Mouse (Mus musculus) limb, embryonic 10.5 days (tissue): ENCODE measurements around the gene Gm20683. TPM values are rescaled to one million over a fixed set of nuclear protein-coding genes. Genes with fewer than 3 reads are reported as not detected.
A peak's percentile ranks its signal among the peaks of the same experiment; 100 is the strongest.

Experiments used
- DNase-seq: peaks from one replicate; pipeline ENCODE4 v3.0.0-alpha.2; 2017; ENCODE audit warnings: low spot score
- H3K27ac ChIP-seq: fragments of 300-500 bp; sonication (generic); 2 replicates; pipeline ENCODE4 v1.5.1; 2016; ENCODE audit warnings: mild to moderate bottlenecking
- H3K27me3 ChIP-seq: fragments of 300-500 bp; sonication (generic); 2 replicates; pipeline ENCODE4 v1.6.1; 2016; ENCODE audit warnings: low read depth, mild to moderate bottlenecking; ENCODE audit not compliant: poor library complexity, severe bottlenecking
- H3K36me3 ChIP-seq: fragments of 300-500 bp; sonication (generic); 2 replicates; pipeline ENCODE4 v1.6.1; 2016; ENCODE audit warnings: mild to moderate bottlenecking, moderate library complexity
- H3K4me1 ChIP-seq: fragments of 300-500 bp; sonication (generic); 2 replicates; pipeline ENCODE4 v1.6.1; 2016
- H3K4me3 ChIP-seq: fragments of 300-500 bp; sonication (generic); 2 replicates; pipeline ENCODE4 v1.5.1; 2016; ENCODE audit warnings: mild to moderate bottlenecking, moderate library complexity
- H3K9me3 ChIP-seq: fragments of 300-500 bp; sonication (generic); replicated peaks from 2 replicates; pipeline ENCODE4 v1.6.1; 2016; ENCODE audit warnings: mild to moderate bottlenecking
- WGBS: fragments of 180-500 bp; shearing (Covaris S2); methylation state at CpG from one replicate; pipeline ENCODE4 v1.1.7; 2016; 5-methylcytosine and 5-hydroxymethylcytosine counted together
- polyA plus RNA-seq: library from polyadenylated mRNA; unstranded; fragments of >200 nt; fragmentation: Nextera tagmentation; extraction: Ambion mirVana; gene quantifications from 2 replicates; pipeline ENCODE4 v1.2.1, GENCODE M21; 2016

Gm20683 gene
- polyA plus RNA-seq, 1 experiment from 2014 or later = 1.9 TPM

DNA sequence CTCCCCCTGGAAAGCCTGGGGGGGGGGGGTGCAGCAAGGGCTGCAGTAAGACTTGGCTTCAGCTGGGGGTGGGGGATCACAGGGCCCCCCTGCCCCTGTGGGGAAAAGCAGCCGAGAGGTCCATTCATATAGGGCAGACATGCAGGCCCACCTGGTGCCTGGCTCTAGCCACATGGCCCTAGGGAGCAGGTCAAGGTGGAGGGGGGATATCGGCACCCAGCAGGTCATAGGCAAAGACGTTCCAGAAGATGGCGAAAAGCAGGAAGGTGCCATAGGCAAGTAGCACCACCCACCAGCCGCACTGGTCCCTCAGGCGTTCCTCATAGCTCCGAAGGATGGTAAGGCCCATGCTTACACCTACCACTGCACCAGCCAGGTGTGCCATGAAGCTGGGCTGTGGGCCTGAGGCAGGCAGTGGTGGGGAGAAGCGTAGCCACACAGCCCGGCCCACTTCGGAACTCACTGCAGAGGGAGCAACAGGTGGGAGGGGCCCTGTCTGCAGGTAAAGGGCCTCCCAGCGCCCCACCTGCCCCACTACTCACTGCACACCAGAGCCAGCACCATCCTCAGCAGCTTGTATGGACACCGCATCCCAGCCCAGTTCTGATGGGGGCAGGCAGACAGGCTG lies 6.9 kb downstream of the Gm20683 start:
- peaks cover 87% of the 10 kb centered on the region for H3K4me1 ChIP-seq

GRCm38 (mm10) chr17:25833961-25834594 lies 7.5 kb downstream of the Gm20683 start:
- Histone ChIP-seq H3K36me3 (peaks cover 69% of the 10 kb centered on the region), H3K4me1 (peaks cover 88% of the 10 kb centered on the region), H3K27me3 (no peaks in the 10 kb centered on the region), H3K27ac (peak overlapping the region; percentile 95), H3K4me3 (peak overlapping the region; percentile 77), H3K9me3 (no peaks in the 10 kb centered on the region)
- WGBS = 55% methylated on average over 6 of the region's 6 CpGs
- DNase-seq = no peak

More for the DNA sequence above, 6.9 kb downstream of the Gm20683 start:
- Histone ChIP-seq H3K27ac (peak overlapping the region; percentile 95; the same call in 1 of the 2 replicates), H3K9me3 (no peaks in the 10 kb centered on the region), H3K4me3 (peak overlapping the region; percentile 77), H3K27me3 (no peaks in the 10 kb centered on the region), H3K36me3 (peaks cover 71% of the 10 kb centered on the region)
- 91% methylated on average over 12 of the region's 12 CpGs for WGBS
- no peak for DNase-seq

DNA sequence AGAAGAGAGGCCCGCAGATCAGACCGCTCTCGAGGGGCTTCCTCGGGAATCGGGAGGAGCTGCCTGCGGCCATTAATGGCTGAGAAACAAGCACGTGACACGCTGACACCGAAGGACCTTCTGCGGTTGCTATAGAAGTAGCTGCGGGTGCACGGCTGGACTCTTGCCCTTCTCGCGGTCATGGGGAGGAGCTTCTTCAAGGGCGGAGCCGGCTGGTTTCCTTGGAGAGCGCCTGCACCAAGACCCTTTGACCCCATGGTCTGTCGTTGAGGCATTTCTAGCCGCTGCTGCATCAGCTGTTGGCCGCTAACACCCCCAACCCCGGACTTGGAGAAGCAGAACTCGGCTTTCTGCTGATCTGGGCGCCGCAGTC lies 8.3 kb downstream of the Gm20683 start, which contains the start of gene Stub1:
TSS of gene Stub1 (minus strand) at position 114 of the 373 bp plus-strand sequence.
- Histone ChIP-seq H3K36me3 (peaks cover 61% of the 10 kb centered on the region), H3K9me3 (no peaks in the 10 kb centered on the region), H3K27me3 (no peaks in the 10 kb centered on the region), H3K4me3 (peak within 1 kb of the TSS; percentile 77), H3K4me1 (peaks cover 90% of the 10 kb centered on the region), H3K27ac (peak within 1 kb of the TSS; percentile 95)
- no peak for DNase-seq
- WGBS = under 1% methylated on average over 24 of the region's 24 CpGs

DNA sequence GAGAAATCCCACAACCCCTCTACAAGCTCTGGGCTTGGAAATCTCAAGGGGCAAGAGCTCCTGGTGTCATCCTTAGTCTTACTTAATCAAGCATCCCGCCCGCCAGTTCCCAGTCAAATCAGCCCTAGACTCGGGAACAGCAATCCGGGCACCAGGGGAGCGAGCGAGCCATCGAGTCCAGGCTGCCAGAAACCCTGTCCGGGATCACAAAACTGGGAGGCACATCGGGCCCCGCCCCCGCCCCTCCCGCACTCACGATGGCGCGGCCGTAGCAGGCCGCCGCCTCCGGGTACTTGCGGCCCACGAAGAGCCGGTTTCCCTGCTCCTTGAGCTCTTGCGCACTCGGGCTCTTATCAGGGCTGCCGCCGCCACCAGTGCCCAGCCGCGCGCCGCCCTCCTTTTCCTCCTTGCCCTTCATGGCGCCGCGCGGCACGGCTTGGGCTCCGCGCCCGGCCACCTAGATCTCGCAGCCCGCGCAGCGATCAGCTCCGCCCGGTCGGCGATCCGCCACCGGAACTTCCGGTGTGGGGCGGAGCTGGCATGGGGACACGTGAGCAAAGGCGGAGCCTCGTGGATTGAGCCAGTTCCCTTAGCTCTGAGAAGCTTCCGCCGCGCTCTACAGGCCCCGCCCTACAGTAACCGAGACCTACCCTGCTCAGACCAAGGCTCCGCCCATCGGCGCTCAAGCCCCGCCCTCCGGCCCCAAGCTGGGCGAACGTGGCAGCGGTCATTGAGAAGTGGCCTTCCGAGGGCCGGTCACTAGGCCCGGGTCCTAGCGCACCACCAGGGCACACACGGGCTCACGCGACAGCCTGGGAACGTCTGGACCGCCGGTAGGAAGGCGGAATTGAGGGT lies 8.9 kb downstream of the Gm20683 start:
- H3K27ac ChIP-seq = peak overlapping the region; percentile 95
- no peaks in the 10 kb centered on the region for H3K9me3 ChIP-seq
- H3K36me3 ChIP-seq = peaks cover 61% of the 10 kb centered on the region
- peaks cover 91% of the 10 kb centered on the region for H3K4me1 ChIP-seq
- H3K4me3 ChIP-seq = peak overlapping the region; percentile 77
- DNase-seq = peak; percentile 97
- under 1% methylated on average over 77 of the region's 77 CpGs for WGBS
- H3K27me3 ChIP-seq = no peaks in the 10 kb centered on the region

- Histone ChIP-seq H3K4me3 (peak overlapping the region; percentile 77), H3K27ac (peak overlapping the region; percentile 95), H3K9me3 (no peaks in the 10 kb centered on the region), H3K27me3 (no peaks in the 10 kb centered on the region), H3K4me1 (peaks cover 89% of the 10 kb centered on the region), H3K36me3 (peaks cover 68% of the 10 kb centered on the region)
- WGBS = 66% methylated on average over 21 of the region's 21 CpGs
- no peak for DNase-seq
Observed at GRCm38 (mm10) chr17:25831451-25832281, 9.9 kb downstream of the Gm20683 start.

GRCm38 (mm10) chr17:25830806-25831431 lies 10.6 kb downstream of the Gm20683 start:
- Histone ChIP-seq H3K4me3 (peak overlapping the region; percentile 77), H3K27ac (no peak overlapping the region), H3K36me3 (peaks cover 69% of the 10 kb centered on the region), H3K27me3 (no peaks in the 10 kb centered on the region), H3K4me1 (peaks cover 88% of the 10 kb centered on the region), H3K9me3 (no peaks in the 10 kb centered on the region)
- DNase-seq = no peak
- 87% methylated on average over 14 of the region's 14 CpGs for WGBS

DNA sequence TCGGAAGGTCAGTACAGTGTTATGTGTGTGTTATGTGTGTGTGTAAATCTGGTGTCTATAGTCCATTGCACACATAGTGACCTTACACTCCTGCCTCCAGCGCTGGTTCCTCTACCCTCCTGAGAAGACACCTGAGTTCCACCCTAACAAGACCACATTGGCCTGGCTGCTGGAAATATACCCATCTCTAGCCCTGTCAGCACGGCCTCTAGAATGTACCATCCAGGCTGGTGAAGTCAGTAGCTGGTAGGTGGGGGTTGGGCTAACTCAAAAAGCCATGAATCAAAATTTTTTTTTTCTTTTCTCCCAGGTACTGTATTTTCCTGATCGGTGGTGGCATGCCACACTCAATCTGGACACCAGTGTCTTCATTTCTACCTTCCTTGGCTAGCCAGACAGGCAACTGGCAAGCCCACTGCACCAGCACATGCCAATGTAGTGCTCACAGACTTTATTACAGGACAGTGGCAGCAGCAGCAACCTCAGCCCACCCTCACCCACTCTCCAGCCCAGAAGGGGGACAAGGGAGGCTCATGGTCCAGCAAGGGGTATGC lies 11.3 kb downstream of the Gm20683 start:
- H3K27me3 ChIP-seq = no peaks in the 10 kb centered on the region
- peaks cover 88% of the 10 kb centered on the region for H3K4me1 ChIP-seq
- no peaks in the 10 kb centered on the region for H3K9me3 ChIP-seq
- WGBS = 90% methylated on average over 4 of the region's 4 CpGs
- DNase-seq = no peak
- peaks cover 69% of the 10 kb centered on the region for H3K36me3 ChIP-seq
- peak overlapping the region; percentile 77 for H3K4me3 ChIP-seq
- no peak overlapping the region for H3K27ac ChIP-seq

- peak overlapping the region; percentile 77 for H3K4me3 ChIP-seq
- peak overlapping the region; percentile 93 for H3K27ac ChIP-seq
- no peaks in the 10 kb centered on the region for H3K9me3 ChIP-seq
- H3K27me3 ChIP-seq = no peaks in the 10 kb centered on the region
- peaks cover 88% of the 10 kb centered on the region for H3K4me1 ChIP-seq
- peaks cover 63% of the 10 kb centered on the region for H3K36me3 ChIP-seq
- DNase-seq = no peak
- WGBS = 43% methylated on average over 8 of the region's 8 CpGs
Observed at GRCm38 (mm10) chr17:25829558-25830017, 12.0 kb downstream of the Gm20683 start.

GRCm38 (mm10) chr17:25828712-25829557 lies 12.6 kb downstream of the Gm20683 start, which contains the start of gene Jmjd8:
TSS of gene Jmjd8 (plus strand) at chr17:25828867.
- H3K9me3 ChIP-seq = no peaks in the 10 kb centered on the region
- DNase-seq = peak; percentile 90
- peak within 1 kb of the TSS; percentile 77 for H3K4me3 ChIP-seq
- H3K4me1 ChIP-seq = peaks cover 88% of the 10 kb centered on the region
- 2% methylated on average over 32 of the region's 32 CpGs for WGBS
- H3K27me3 ChIP-seq = no peaks in the 10 kb centered on the region
- H3K36me3 ChIP-seq = peaks cover 60% of the 10 kb centered on the region
- peak within 1 kb of the TSS; percentile 93 for H3K27ac ChIP-seq

- 82% methylated on average over 8 of the region's 8 CpGs for WGBS
- peak overlapping the region; percentile 93 for H3K27ac ChIP-seq
- peaks cover 60% of the 10 kb centered on the region for H3K36me3 ChIP-seq
- no peak for DNase-seq
- H3K4me3 ChIP-seq = peak overlapping the region; percentile 77
- peaks cover 86% of the 10 kb centered on the region for H3K4me1 ChIP-seq
- no peaks in the 10 kb centered on the region for H3K27me3 ChIP-seq
- no peaks in the 10 kb centered on the region for H3K9me3 ChIP-seq
Observed at GRCm38 (mm10) chr17:25828223-25828594, 13.4 kb downstream of the Gm20683 start.
